Mouse (Mus musculus) hindbrain, embryonic 15.5 days (tissue): ENCODE measurements around the gene Vps37c. TPM values are rescaled to one million over a fixed set of nuclear protein-coding genes. Genes with fewer than 3 reads are reported as not detected.

Source experiments
- ATAC-seq: fragments of 200-750 bp; cut with Nextera tagmentation; 2 replicates; pipeline ENCODE4 v1.8.0; 2017; ENCODE audit warnings: low read depth, moderate number of reproducible peaks, moderate TSS enrichment; ENCODE audit not compliant: low FRiP score
- H3K27ac ChIP-seq: fragments of 300-500 bp; sonication (generic); replicated peaks from 2 replicates; pipeline ENCODE4 v1.5.1; 2015; ENCODE audit warnings: mild to moderate bottlenecking, inconsistent platforms
- H3K27me3 ChIP-seq: fragments of 300-500 bp; sonication (generic); 2 replicates; pipeline ENCODE4 v1.6.1; 2015; ENCODE audit warnings: control low read depth, inconsistent platforms
- H3K36me3 ChIP-seq: fragments of 300-500 bp; sonication (generic); 2 replicates; pipeline ENCODE4 v1.6.1; 2015; ENCODE audit warnings: control low read depth, inconsistent platforms
- H3K4me1 ChIP-seq: fragments of 300-500 bp; sonication (generic); replicated peaks from 2 replicates; pipeline ENCODE4 v1.6.1; 2015; ENCODE audit warnings: control low read depth, inconsistent platforms
- H3K4me2 ChIP-seq: fragments of 300-500 bp; sonication (generic); 2 replicates; pipeline ENCODE4 v1.6.1; 2015; ENCODE audit warnings: moderate library complexity, mild to moderate bottlenecking, inconsistent platforms
- H3K4me3 ChIP-seq: fragments of 300-500 bp; sonication (generic); 2 replicates; pipeline ENCODE4 v1.5.1; 2015; ENCODE audit warnings: mild to moderate bottlenecking, inconsistent platforms
- H3K9ac ChIP-seq: fragments of 300-500 bp; sonication (generic); 2 replicates; pipeline ENCODE4 v1.6.1; 2015; ENCODE audit warnings: inconsistent platforms
- H3K9me3 ChIP-seq: fragments of 300-500 bp; sonication (generic); 2 replicates; pipeline ENCODE4 v1.6.1; 2016; ENCODE audit warnings: control low read depth, inconsistent platforms
- WGBS: fragments of 180-500 bp; shearing (Covaris S2); methylation state at CpG from one replicate; pipeline ENCODE4 v1.1.7; 2015; 5-methylcytosine and 5-hydroxymethylcytosine counted together
- polyA plus RNA-seq: library from polyadenylated mRNA; unstranded; fragments of >200 nt; fragmentation: Nextera tagmentation; extraction: Ambion mirVana; gene quantifications from 2 replicates; pipeline ENCODE4 v1.2.1, GENCODE M21; 2015

Gene Vps37c
- polyA plus RNA-seq, 1 experiment from 2014 or later, result 31.8 TPM

GRCm38 (mm10) chr19:10719751-10720150, 31.2 kb downstream of the Vps37c start:
- ATAC-seq, result no peak
- Histone ChIP-seq H3K9ac (no peak overlapping the region), H3K36me3 (no peaks in the 10 kb centered on the region), H3K27me3 (no peaks in the 10 kb centered on the region), H3K4me3 (no peak overlapping the region), H3K4me1 (peaks cover 30% of the 10 kb centered on the region), H3K4me2 (no peak overlapping the region), H3K27ac (no peak overlapping the region), H3K9me3 (no peaks in the 10 kb centered on the region)
- WGBS, result 32% methylated on average over 2 of the region's 2 CpGs

DNA sequence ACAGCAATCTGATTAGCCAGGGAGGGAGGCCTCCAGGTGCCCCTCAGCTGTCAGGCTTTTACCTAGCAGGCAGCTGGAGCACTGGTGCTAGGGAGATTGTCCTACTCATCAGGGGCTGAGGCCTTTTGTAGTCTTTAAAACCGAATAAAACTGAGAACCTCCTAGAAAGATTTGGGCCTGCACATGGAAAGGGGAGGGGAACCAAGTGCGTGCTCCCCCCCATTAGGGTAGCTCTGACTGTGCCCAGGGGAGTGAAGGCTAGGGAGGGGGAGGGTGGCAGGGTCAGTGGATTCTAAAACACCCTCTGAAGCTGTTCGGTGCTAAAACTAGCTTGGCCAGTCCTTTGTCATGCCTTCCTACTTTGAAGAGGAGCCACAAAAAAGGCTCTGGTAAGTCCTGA, 32.0 kb downstream of the Vps37c start:
- Histone ChIP-seq H3K4me1 (peaks cover 26% of the 10 kb centered on the region), H3K27me3 (no peaks in the 10 kb centered on the region), H3K36me3 (no peaks in the 10 kb centered on the region), H3K4me2 (no peak overlapping the region), H3K9me3 (no peaks in the 10 kb centered on the region), H3K27ac (no peak overlapping the region; the same call in 1 of the 2 replicates), H3K4me3 (no peak overlapping the region), H3K9ac (no peak overlapping the region)
- ATAC-seq, result no peak
- 30% methylated on average over 3 of the region's 3 CpGs for WGBS

DNA sequence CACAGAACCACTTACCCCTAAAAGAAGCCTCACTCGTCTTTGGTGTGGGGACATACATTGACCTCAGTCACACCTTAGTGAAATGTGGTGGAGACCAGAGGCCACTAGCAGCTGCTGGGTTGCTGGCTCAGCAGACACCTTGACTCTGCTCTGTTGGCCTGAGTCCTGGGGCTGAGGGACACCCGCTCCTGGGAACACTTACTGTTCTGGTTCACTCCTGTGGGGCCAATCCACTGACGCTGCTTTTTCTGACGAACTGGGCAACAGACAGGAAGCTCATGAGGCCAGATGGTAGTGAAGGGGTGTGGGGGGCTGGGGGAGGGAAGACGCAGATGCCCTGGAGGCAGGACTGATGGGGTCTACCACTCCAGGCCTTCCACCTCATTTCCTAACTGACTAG, 32.5 kb downstream of the Vps37c start:
- no peak overlapping the region for H3K9ac ChIP-seq
- H3K27ac ChIP-seq, result no peak overlapping the region
- H3K4me1 ChIP-seq, result peaks cover 26% of the 10 kb centered on the region
- no peaks in the 10 kb centered on the region for H3K36me3 ChIP-seq
- no peak overlapping the region for H3K4me2 ChIP-seq
- 52% methylated on average over 5 of the region's 5 CpGs for WGBS
- H3K4me3 ChIP-seq, result no peak overlapping the region
- no peaks in the 10 kb centered on the region for H3K27me3 ChIP-seq
- ATAC-seq, result no peak
- H3K9me3 ChIP-seq, result no peaks in the 10 kb centered on the region

GRCm38 (mm10) chr19:10723084-10723483, 34.5 kb downstream of the Vps37c start:
- H3K4me1 ChIP-seq, result peaks cover 26% of the 10 kb centered on the region
- WGBS, result 13% methylated on average over 13 of the region's 13 CpGs
- H3K27ac ChIP-seq, result peak overlapping the region; percentile 46
- ATAC-seq, result no peak
- H3K27me3 ChIP-seq, result no peaks in the 10 kb centered on the region
- no peaks in the 10 kb centered on the region for H3K36me3 ChIP-seq
- H3K4me3 ChIP-seq, result no peak overlapping the region
- H3K9ac ChIP-seq, result no peak overlapping the region
- H3K4me2 ChIP-seq, result 0 out of 2 replicates have a peak overlapping the region, but pooled peaks have one; percentile 4
- no peaks in the 10 kb centered on the region for H3K9me3 ChIP-seq

- Histone ChIP-seq H3K36me3 (no peaks in the 10 kb centered on the region), H3K4me2 (no peak overlapping the region), H3K9ac (no peak overlapping the region), H3K9me3 (no peaks in the 10 kb centered on the region), H3K4me1 (peaks cover 26% of the 10 kb centered on the region), H3K27ac (peak overlapping the region; percentile 46), H3K27me3 (no peaks in the 10 kb centered on the region), H3K4me3 (no peak overlapping the region)
- 48% methylated on average over 5 of the region's 5 CpGs for WGBS
- peak; percentile 24; the same call in 1 of the 2 replicates for ATAC-seq
Measured at GRCm38 (mm10) chr19:10723649-10724048, 35.1 kb downstream of the Vps37c start.

DNA sequence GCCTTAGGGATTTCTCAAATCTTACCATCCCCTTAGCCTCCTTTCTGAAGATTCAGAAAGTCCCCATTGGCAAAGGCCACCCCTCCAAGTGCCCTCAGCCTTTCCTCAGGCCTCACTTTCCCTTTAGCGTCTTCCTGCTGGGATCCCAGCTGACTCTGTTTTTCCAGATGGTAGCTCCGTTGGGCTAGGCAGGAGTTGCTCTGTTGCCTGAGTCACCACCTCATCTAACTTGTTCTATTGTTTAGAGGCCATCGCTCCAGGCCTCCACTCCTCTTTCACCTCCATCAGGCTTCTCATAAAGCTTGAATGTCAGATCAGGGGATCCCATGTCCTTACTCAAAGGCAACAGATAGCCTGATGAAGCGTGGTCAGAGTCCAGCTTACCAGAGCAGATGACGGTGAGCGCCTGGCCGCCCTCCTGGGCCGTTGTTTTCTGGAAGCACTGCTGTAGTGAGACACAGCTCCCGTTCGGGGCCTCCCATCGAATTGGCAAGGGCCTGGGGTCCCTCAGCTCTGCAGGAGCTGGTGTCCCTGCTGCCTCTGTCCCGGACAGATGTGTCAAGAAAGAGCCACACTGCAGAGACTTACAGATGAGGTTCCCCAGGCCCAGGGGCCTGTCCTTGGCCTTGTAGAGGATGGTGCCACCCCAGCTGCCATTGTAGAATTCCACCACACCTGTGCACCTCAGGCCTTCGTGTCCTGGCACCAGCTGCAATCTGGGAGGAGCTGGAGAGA, 36.3 kb downstream of the Vps37c start:
- H3K9ac ChIP-seq, result no peak overlapping the region
- H3K27me3 ChIP-seq, result no peaks in the 10 kb centered on the region
- H3K4me3 ChIP-seq, result no peak overlapping the region
- no peaks in the 10 kb centered on the region for H3K9me3 ChIP-seq
- H3K36me3 ChIP-seq, result no peaks in the 10 kb centered on the region
- no peak overlapping the region for H3K4me2 ChIP-seq
- H3K27ac ChIP-seq, result no peak overlapping the region
- WGBS, result 70% methylated on average over 13 of the region's 13 CpGs
- no peak for ATAC-seq
- peaks cover 22% of the 10 kb centered on the region for H3K4me1 ChIP-seq

DNA sequence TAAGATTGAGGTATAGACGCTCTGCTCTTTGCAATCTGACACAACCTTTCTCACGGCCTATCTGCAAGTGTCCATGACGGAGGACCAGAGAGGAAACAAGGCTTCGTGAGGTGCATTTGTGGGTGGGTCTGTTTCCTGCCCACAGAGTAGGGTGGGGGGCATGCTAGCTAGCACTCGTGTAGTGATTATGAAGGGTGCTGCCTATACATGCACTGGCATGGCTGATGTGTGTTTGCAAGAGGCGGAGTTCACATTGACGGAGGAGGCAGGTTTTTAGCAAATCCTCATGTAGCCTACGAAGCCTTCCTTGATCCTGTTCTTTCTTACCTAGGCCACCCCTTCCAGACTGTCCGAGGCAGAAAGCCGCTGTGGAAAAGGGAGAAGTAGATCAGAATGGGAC, 41.4 kb downstream of the Vps37c start:
- H3K4me1 ChIP-seq, result no peaks in the 10 kb centered on the region
- no peaks in the 10 kb centered on the region for H3K27me3 ChIP-seq
- ATAC-seq, result no peak
- no peak overlapping the region for H3K4me2 ChIP-seq
- H3K27ac ChIP-seq, result no peak overlapping the region
- H3K9ac ChIP-seq, result no peak overlapping the region
- no peaks in the 10 kb centered on the region for H3K36me3 ChIP-seq
- 85% methylated on average over 10 of the region's 10 CpGs for WGBS
- H3K9me3 ChIP-seq, result no peaks in the 10 kb centered on the region
- no peak overlapping the region for H3K4me3 ChIP-seq

- H3K4me1 ChIP-seq, result no peaks in the 10 kb centered on the region
- H3K9ac ChIP-seq, result no peak overlapping the region
- H3K4me3 ChIP-seq, result no peak overlapping the region
- no peaks in the 10 kb centered on the region for H3K27me3 ChIP-seq
- ATAC-seq, result no peak; the same call in 1 of the 2 replicates
- H3K36me3 ChIP-seq, result no peaks in the 10 kb centered on the region
- no peaks in the 10 kb centered on the region for H3K9me3 ChIP-seq
- 69% methylated on average over 5 of the region's 5 CpGs for WGBS
- H3K27ac ChIP-seq, result no peak overlapping the region
- H3K4me2 ChIP-seq, result no peak overlapping the region
Measured at GRCm38 (mm10) chr19:10730469-10730868, 41.9 kb downstream of the Vps37c start.

GRCm38 (mm10) chr19:10731975-10732374, 43.4 kb downstream of the Vps37c start:
- no peak overlapping the region for H3K4me2 ChIP-seq
- H3K27me3 ChIP-seq, result no peaks in the 10 kb centered on the region
- no peak overlapping the region for H3K9ac ChIP-seq
- no peaks in the 10 kb centered on the region for H3K9me3 ChIP-seq
- no peak for ATAC-seq
- H3K27ac ChIP-seq, result no peak overlapping the region
- no peaks in the 10 kb centered on the region for H3K4me1 ChIP-seq
- no peaks in the 10 kb centered on the region for H3K36me3 ChIP-seq
- no peak overlapping the region for H3K4me3 ChIP-seq
- 91% methylated on average over 7 of the region's 7 CpGs for WGBS

DNA sequence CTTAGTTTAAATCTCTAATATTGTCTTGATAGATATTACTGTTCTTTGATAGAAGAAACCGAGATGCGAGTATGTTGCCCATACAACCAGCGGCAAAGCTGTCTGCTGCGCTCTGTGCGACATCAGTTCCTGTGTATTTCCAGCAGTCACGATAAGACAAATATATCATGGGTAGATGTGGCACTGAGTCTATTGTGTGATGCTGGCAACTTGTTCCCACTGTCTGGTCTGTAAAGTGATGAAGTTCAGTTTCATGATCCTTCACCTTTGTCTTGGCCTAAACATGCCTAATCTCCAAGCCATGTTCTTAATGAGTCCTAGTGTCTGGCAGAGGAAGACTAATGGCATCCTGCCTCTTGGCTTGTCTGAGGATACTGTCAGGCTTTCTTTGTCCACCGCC, 44.2 kb downstream of the Vps37c start:
- no peak overlapping the region for H3K4me2 ChIP-seq
- no peaks in the 10 kb centered on the region for H3K4me1 ChIP-seq
- no peaks in the 10 kb centered on the region for H3K9me3 ChIP-seq
- H3K27ac ChIP-seq, result no peak overlapping the region
- no peak for ATAC-seq
- H3K36me3 ChIP-seq, result no peaks in the 10 kb centered on the region
- H3K9ac ChIP-seq, result no peak overlapping the region
- no peak overlapping the region for H3K4me3 ChIP-seq
- WGBS, result 93% methylated on average over 7 of the region's 7 CpGs
- H3K27me3 ChIP-seq, result no peaks in the 10 kb centered on the region

- Histone ChIP-seq H3K4me1 (no peaks in the 10 kb centered on the region), H3K4me2 (no peak overlapping the region), H3K27me3 (no peaks in the 10 kb centered on the region), H3K9ac (no peak overlapping the region), H3K36me3 (no peaks in the 10 kb centered on the region), H3K27ac (no peak overlapping the region), H3K9me3 (no peaks in the 10 kb centered on the region), H3K4me3 (no peak overlapping the region)
- ATAC-seq, result no peak
- WGBS, result 83% methylated on average over 10 of the region's 10 CpGs
Measured at GRCm38 (mm10) chr19:10733501-10734127, 45.1 kb downstream of the Vps37c start.

DNA sequence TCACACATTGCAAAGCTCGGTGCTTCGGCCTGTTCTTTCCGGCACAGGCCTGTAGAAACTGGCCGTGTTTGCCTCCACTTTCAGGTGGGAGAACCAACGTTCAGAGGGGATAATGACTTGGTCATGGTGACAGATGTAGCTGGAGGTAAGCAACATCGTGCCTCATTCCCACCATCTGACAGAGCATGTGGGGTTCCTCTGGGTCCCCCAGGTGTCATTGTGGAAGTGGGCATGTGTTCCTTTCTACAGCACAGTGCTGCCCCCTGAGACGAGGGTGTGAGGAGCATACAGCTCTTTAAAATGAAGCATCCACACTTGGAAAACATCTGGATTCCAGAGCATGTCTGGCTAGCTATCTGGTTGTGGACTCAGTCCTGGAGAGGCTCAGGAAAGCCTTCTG, 46.0 kb downstream of the Vps37c start:
- no peaks in the 10 kb centered on the region for H3K36me3 ChIP-seq
- H3K27ac ChIP-seq, result no peak overlapping the region
- H3K4me1 ChIP-seq, result no peaks in the 10 kb centered on the region
- H3K4me2 ChIP-seq, result no peak overlapping the region
- H3K4me3 ChIP-seq, result no peak overlapping the region
- no peak overlapping the region for H3K9ac ChIP-seq
- H3K27me3 ChIP-seq, result no peaks in the 10 kb centered on the region
- 87% methylated on average over 7 of the region's 7 CpGs for WGBS
- no peaks in the 10 kb centered on the region for H3K9me3 ChIP-seq
- ATAC-seq, result no peak
